Mouse (Mus musculus) E14TG2a.4 (cell line): ENCODE data around the gene Hoxc5.

Experiments used
- CTCF ChIP-seq: conservative IDR thresholded peaks from 2 replicates; pipeline ENCODE4 v1.5.1; 2014; ENCODE audit warnings: low read length
- NANOG ChIP-seq: IDR thresholded peaks from 2 replicates; pipeline ENCODE4 v1.6.1; 2014; ENCODE audit warnings: borderline replicate concordance, low read length, mixed read lengths
- POU5F1 ChIP-seq: IDR thresholded peaks from 2 replicates; pipeline ENCODE4 v1.6.1; 2014; ENCODE audit warnings: low read length, borderline replicate concordance

- TF ChIP-seq CTCF, result no peak
- TF ChIP-seq POU5F1, result no peak
- TF ChIP-seq NANOG, result no peak
Measured at GRCm38 (mm10) chr15:103020899-103021418, 53.7 kb downstream of the Hoxc5 start.
